Mouse (Mus musculus): Measurements from ENCODE around the gene Gm14326. TPM values are rescaled to one million over a fixed set of nuclear protein-coding genes. Genes with fewer than 3 reads are reported as not detected.

Gm14326 gene
- 12.6 TPM for polyA plus RNA-seq (2017; shearing (Covaris generic))

DNA sequence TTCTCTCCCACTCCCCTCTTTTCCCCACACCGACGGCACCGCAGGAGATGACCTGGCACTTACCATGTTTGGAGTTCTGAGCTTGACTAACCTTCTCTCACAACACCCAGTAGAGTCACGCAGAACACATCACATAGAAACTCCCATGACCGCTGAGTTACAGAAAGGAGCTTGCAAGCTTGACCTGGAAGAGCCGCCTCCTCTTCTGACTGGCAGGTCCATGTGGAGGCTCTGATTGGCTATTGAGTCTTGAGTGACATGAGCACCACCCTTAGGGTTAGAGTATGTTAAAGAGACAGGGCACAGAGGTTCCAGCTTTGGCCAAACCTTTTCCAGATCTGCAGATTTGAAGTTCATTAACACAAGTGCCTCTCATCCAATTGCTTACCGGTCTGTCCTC, at the start of gene Gm14326:
Gene Gm14326, minus strand, starts transcription at position 153 of the 400 bp plus-strand sequence.

DNA sequence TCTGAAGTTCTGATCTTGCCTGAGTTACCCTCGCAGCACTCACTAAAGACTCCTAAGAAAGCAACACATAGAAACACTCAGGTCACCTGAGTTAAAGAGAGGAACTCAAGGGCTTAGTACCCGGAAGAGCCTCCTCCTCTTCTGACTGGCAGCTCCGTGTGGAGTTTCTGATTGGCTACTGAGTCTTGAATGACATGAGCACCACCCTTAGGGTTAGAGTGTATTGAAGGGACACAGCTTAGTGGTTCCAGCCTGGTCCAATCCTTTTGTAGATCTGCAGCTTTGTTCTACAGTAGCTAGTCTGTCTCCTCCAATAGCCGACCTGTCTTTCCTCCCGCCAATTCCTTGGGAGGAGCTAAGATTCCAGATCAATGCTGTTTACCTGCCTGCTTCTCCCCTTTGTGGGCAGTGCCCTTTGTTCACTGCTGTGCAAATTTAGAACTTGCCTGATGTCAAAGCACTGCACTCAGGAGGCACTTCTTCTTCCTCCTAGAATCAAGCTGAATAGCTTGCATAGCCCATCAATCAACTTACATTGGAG, 31.5 kb downstream of the Gm14326 start, which contains the start of gene Zfp972:
Gene Zfp972, minus strand, starts transcription at position 51 of the 541 bp plus-strand sequence.

DNA sequence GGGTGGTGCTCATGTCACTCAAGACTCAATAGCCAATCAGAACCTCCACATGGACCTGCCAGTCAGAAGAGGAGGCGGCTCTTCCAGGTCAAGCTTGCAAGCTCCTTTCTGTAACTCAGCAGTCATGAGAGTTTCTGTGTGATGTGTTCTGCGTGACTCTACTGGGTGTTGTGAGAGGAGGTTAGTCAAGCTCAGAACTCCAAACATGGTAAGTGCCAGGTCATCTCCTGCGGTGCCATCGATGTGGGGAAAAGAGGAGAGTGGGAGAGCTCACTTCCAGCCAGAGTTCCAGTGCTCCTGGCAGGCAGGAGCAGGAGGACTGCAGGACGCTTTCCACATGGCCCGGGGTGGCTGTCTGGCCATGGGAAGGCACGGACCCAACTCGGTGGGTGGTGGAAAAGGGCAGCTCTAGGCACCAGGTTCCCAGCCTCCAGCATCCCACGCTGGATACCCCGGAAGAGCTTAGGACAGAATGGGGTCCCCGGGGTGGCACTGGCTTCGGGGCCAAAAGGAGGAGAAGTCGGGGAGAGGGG, 60.0 kb downstream of the Gm14326 start, which contains the start of gene Gm14327:
Gene Gm14327, plus strand, starts transcription at position 51 of the 533 bp plus-strand sequence.

Other genes with a start within 250 kb of the Gm14326 start
- gene Gm14322, start 198.0 kb downstream of the Gm14326 start, polyA plus RNA-seq (2017; shearing (Covaris generic)), result 0.30 TPM
- gene Gm14325, start 117.0 kb downstream of the Gm14326 start, polyA plus RNA-seq (2017; shearing (Covaris generic)), result 14.3 TPM
- not detected for gene Gm14327, start 60.2 kb downstream of the Gm14326 start, polyA plus RNA-seq (2017; shearing (Covaris generic))
- 1.7 TPM for gene Zfp972, start 31.7 kb downstream of the Gm14326 start, polyA plus RNA-seq (2017; shearing (Covaris generic))
- gene Zfp971, start 66.0 kb upstream of the Gm14326 start, polyA plus RNA-seq (2017; shearing (Covaris generic)), result 17.6 TPM
- 9.5 TPM for gene Zfp931, start 121.2 kb upstream of the Gm14326 start, polyA plus RNA-seq (2017; shearing (Covaris generic))
- 0.26 TPM for gene Phactr3, start 161.7 kb upstream of the Gm14326 start, polyA plus RNA-seq (2017; shearing (Covaris generic))